Mouse (Mus musculus) embryonic facial prominence, embryonic 12.5 days (tissue): ENCODE results near the gene Cacnb1. TPM values are rescaled to one million over a fixed set of nuclear protein-coding genes. Genes with fewer than 3 reads are reported as not detected.
A peak's percentile ranks its signal among the peaks of the same experiment; 100 is the strongest.

ENCODE experiments used
- ATAC-seq: fragments of 200-750 bp; cut with Nextera tagmentation; 2 replicates; pipeline ENCODE4 v1.8.0; 2017; ENCODE audit not compliant: insufficient number of reproducible peaks, insufficient read depth, low FRiP score, low TSS enrichment
- H3K27ac ChIP-seq: fragments of 300-500 bp; sonication (generic); 2 replicates; pipeline ENCODE4 v1.5.1; 2016; ENCODE audit warnings: mild to moderate bottlenecking
- H3K27me3 ChIP-seq: fragments of 300-500 bp; sonication (generic); 2 replicates; pipeline ENCODE4 v1.6.1; 2016; ENCODE audit warnings: mild to moderate bottlenecking, moderate library complexity
- H3K36me3 ChIP-seq: fragments of 300-500 bp; sonication (generic); 2 replicates; pipeline ENCODE4 v1.6.1; 2016; ENCODE audit warnings: mild to moderate bottlenecking
- H3K4me1 ChIP-seq: fragments of 300-500 bp; sonication (generic); 2 replicates; pipeline ENCODE4 v1.6.1; 2016
- H3K4me2 ChIP-seq: fragments of 300-500 bp; sonication (generic); replicated peaks from 2 replicates; pipeline ENCODE4 v1.6.1; 2016; ENCODE audit warnings: mild to moderate bottlenecking, moderate library complexity
- H3K4me3 ChIP-seq: fragments of 300-500 bp; sonication (generic); 2 replicates; pipeline ENCODE4 v1.5.1; 2016; ENCODE audit warnings: mild to moderate bottlenecking
- H3K9ac ChIP-seq: fragments of 300-500 bp; sonication (generic); 2 replicates; pipeline ENCODE4 v1.6.1; 2016; ENCODE audit warnings: mild to moderate bottlenecking, moderate library complexity
- H3K9me3 ChIP-seq: fragments of 300-500 bp; sonication (generic); 2 replicates; pipeline ENCODE4 v1.6.1; 2016; ENCODE audit warnings: mild to moderate bottlenecking, moderate library complexity
- WGBS: fragments of 180-500 bp; shearing (Covaris S2); methylation state at CpG from one replicate; pipeline ENCODE4 v1.1.7; 2016; 5-methylcytosine and 5-hydroxymethylcytosine counted together
- polyA plus RNA-seq: library from polyadenylated mRNA; unstranded; fragments of >200 nt; fragmentation: Nextera tagmentation; extraction: Ambion mirVana; gene quantifications from 2 replicates; pipeline ENCODE4 v1.2.1, GENCODE M21; 2016

The Cacnb1 gene
- polyA plus RNA-seq, 1 experiment from 2014 or later = 16.6 TPM

- H3K27ac ChIP-seq = no peak overlapping the region
- H3K27me3 ChIP-seq = peaks cover 35% of the 10 kb centered on the region
- no peaks in the 10 kb centered on the region for H3K36me3 ChIP-seq
- no peak overlapping the region for H3K4me2 ChIP-seq
- H3K4me3 ChIP-seq = no peak overlapping the region
- H3K9me3 ChIP-seq = no peaks in the 10 kb centered on the region
- H3K4me1 ChIP-seq = peaks cover 14% of the 10 kb centered on the region
- no peak overlapping the region for H3K9ac ChIP-seq
- ATAC-seq = no peak
- WGBS = 90% methylated on average over 3 of the region's 3 CpGs
Observed at GRCm38 (mm10) chr11:97983506-97983905, 39.3 kb downstream of the Cacnb1 start.

DNA sequence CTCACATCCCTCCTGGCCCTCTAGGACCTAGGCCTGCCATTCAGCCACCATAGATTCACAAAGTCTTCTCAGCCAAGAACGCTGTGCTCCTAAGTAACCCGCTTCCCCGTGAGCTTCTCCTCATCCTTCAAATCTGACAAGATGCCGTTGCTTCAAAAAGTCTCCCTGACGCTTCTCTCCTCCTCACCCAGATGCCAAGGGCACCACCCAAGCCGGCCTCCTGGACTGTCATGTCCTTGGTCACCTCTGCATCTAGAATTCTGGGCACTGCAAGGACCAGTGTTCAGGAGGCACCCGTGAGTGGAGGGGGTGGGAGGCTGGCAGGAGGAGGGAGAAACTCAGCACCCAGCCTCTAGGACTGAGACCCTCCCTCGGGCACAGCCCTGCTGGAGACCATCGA, 40.1 kb downstream of the Cacnb1 start:
- ATAC-seq = no peak
- Histone ChIP-seq H3K4me3 (no peak overlapping the region), H3K4me2 (no peak overlapping the region), H3K36me3 (no peaks in the 10 kb centered on the region), H3K9ac (no peak overlapping the region), H3K4me1 (peaks cover 14% of the 10 kb centered on the region), H3K27me3 (peaks cover 35% of the 10 kb centered on the region), H3K9me3 (no peaks in the 10 kb centered on the region), H3K27ac (no peak overlapping the region)
- WGBS = 91% methylated on average over 9 of the region's 9 CpGs

DNA sequence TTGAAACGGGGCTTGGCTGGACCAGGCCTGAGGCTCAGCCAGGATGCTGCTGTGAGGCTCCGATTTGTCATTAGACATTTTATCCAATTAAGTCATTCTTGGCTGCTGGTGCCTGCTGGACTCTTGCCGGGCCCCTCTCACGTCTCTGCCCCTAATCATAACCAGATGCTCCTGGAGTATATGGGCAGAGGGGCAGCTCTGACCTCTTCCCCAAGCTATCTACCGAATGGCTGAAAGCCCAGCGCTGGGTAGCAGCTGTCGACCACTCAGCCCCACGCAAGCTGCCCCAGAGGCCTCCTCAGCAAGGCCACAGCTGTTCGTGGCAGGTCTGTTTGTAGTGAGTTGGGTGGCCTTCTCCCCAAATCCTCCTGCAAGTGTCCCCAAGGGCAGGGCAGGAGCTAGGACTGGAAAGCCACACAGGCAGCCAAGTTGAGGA, 42.3 kb downstream of the Cacnb1 start:
- H3K27ac ChIP-seq = peak overlapping the region; percentile 19; the same call in 1 of the 2 replicates
- no peaks in the 10 kb centered on the region for H3K9me3 ChIP-seq
- H3K4me1 ChIP-seq = peaks cover 14% of the 10 kb centered on the region
- no peaks in the 10 kb centered on the region for H3K36me3 ChIP-seq
- H3K4me3 ChIP-seq = no peak overlapping the region
- H3K27me3 ChIP-seq = peaks cover 18% of the 10 kb centered on the region
- ATAC-seq = no peak
- H3K9ac ChIP-seq = no peak overlapping the region
- no peak overlapping the region; the same call in 1 of the 2 replicates for H3K4me2 ChIP-seq
- 18% methylated on average over 9 of the region's 9 CpGs for WGBS

DNA sequence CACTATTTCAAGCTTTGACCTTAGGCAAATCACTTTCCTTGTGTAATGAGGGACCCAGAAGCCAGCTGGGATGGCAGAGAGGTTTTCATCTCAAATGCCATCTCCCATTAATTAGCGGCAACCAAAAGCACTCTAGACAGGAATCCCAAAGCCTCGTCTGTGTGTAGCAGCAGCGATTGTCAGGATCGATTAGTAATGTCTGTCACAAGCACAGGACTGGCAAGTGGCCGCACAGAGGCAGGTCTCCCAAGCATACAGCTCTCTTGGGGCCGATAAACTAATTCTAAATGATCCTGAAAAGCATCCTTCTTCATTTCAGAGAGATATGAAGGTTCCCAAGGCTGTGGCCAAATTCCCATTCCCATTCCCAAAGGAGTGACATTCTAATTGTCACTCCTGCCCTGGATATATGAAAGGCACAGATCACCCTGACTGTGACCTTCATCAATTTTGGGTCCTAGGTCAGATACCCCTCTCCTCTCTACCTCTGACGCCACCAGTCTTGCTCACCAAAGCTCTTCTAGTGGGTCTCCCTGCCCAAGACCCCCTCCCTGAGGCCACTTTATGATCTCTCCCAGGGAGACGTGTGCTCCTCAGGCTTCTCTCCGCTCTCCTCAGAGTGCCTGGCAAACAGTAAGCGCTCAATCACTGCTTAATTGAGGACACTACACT, 42.9 kb downstream of the Cacnb1 start:
- no peak overlapping the region for H3K9ac ChIP-seq
- no peaks in the 10 kb centered on the region for H3K9me3 ChIP-seq
- no peak for ATAC-seq
- no peaks in the 10 kb centered on the region for H3K36me3 ChIP-seq
- H3K27me3 ChIP-seq = peaks cover 12% of the 10 kb centered on the region
- H3K4me2 ChIP-seq = no peak overlapping the region
- 0 out of 2 replicates have a peak overlapping the region, but pooled peaks have one; percentile 4 for H3K27ac ChIP-seq
- WGBS = 52% methylated on average over 10 of the region's 10 CpGs
- H3K4me1 ChIP-seq = peaks cover 14% of the 10 kb centered on the region
- no peak overlapping the region for H3K4me3 ChIP-seq

DNA sequence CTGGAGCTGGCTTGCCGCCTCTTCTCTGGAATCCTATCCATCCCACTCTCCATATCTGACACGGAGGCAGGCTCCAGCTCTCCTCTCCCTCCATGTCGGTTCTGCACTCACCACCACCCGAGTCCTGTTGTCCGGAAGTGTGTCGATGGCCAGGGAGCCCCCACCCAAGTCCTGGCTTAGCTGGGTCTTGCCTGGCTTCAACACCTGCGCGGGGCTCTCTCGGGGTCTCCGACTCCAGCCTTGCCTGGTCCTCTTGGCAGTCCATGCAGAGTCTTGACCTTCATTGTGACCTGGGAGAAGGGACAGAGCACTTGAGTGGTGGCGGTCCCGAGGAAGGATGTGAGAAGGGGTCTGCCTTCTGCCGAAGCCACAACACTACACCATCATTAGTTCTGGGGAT, 44.4 kb downstream of the Cacnb1 start:
- no peaks in the 10 kb centered on the region for H3K36me3 ChIP-seq
- H3K27me3 ChIP-seq = no peaks in the 10 kb centered on the region
- ATAC-seq = no peak
- H3K4me2 ChIP-seq = no peak overlapping the region
- WGBS = 90% methylated on average over 13 of the region's 13 CpGs
- no peak overlapping the region for H3K27ac ChIP-seq
- no peak overlapping the region for H3K4me3 ChIP-seq
- H3K4me1 ChIP-seq = peaks cover 14% of the 10 kb centered on the region
- H3K9me3 ChIP-seq = no peaks in the 10 kb centered on the region
- no peak overlapping the region for H3K9ac ChIP-seq

- Histone ChIP-seq H3K4me2 (no peak overlapping the region), H3K4me3 (no peak overlapping the region), H3K27ac (no peak overlapping the region), H3K9ac (no peak overlapping the region), H3K9me3 (no peaks in the 10 kb centered on the region), H3K36me3 (no peaks in the 10 kb centered on the region), H3K27me3 (no peaks in the 10 kb centered on the region), H3K4me1 (peaks cover 14% of the 10 kb centered on the region)
- whole genome bisulfite sequencing = 77% methylated on average over 5 of the region's 5 CpGs
- no peak for ATAC-seq
Observed at GRCm38 (mm10) chr11:97977797-97978196, 45.0 kb downstream of the Cacnb1 start.

GRCm38 (mm10) chr11:97974746-97975145, 48.1 kb downstream of the Cacnb1 start:
- ATAC-seq = no peak
- H3K4me3 ChIP-seq = no peak overlapping the region

DNA sequence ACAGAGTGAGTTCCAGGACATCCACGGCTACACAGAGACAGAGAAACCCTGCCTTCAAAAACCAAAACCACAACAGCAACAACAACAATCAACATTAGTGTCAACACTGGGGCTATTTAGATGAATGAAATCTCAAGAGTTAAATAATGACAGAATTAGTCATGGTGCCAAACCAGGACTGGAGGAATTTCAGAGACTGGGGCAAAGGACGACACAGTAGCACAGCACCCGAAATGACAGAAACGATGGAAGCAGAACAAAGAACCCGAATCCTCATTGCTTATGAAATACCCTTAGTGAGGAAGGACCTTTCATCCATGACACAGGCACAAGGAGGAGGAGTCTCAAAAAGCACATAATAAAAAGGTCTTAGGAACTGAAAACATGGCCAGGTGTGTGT, 48.7 kb downstream of the Cacnb1 start:
- no peak for ATAC-seq
- no peaks in the 10 kb centered on the region for H3K36me3 ChIP-seq
- H3K27ac ChIP-seq = no peak overlapping the region
- no peak overlapping the region for H3K4me3 ChIP-seq
- no peaks in the 10 kb centered on the region for H3K4me1 ChIP-seq
- H3K9ac ChIP-seq = no peak overlapping the region
- no peaks in the 10 kb centered on the region for H3K27me3 ChIP-seq
- 84% methylated on average over 5 of the region's 5 CpGs for WGBS
- H3K4me2 ChIP-seq = no peak overlapping the region
- H3K9me3 ChIP-seq = no peaks in the 10 kb centered on the region

More at GRCm38 (mm10) chr11:97974746-97975145, 48.1 kb downstream of the Cacnb1 start:
- H3K9me3 ChIP-seq = no peaks in the 10 kb centered on the region
- H3K9ac ChIP-seq = no peak overlapping the region
- H3K4me1 ChIP-seq = no peaks in the 10 kb centered on the region
- no peaks in the 10 kb centered on the region for H3K27me3 ChIP-seq
- no peak overlapping the region for H3K4me2 ChIP-seq
- WGBS = 84% methylated on average over 5 of the region's 5 CpGs
- H3K36me3 ChIP-seq = no peaks in the 10 kb centered on the region
- no peak overlapping the region for H3K27ac ChIP-seq

DNA sequence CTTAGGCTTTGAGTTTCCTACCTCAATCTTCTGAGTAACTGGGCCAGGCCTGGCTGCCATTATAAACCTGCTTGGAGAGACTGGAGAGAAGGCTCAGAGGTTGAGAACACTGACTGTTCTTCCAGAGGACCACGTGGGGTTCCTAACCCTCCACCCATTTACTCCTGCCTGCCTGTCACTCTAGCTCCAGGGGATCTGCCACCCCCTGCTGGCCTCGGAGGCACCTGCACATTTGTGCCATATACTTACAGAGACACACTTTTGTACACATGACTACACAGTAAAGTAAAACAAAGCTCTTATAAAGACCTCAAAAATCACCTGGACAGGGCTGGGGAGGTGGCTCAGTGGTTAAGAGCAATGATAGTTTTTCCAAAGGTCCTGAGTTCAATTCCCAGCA, 50.4 kb downstream of the Cacnb1 start:
- no peaks in the 10 kb centered on the region for H3K27me3 ChIP-seq
- no peak overlapping the region for H3K9ac ChIP-seq
- no peaks in the 10 kb centered on the region for H3K4me1 ChIP-seq
- H3K9me3 ChIP-seq = no peaks in the 10 kb centered on the region
- ATAC-seq = no peak
- no peak overlapping the region for H3K27ac ChIP-seq
- no peaks in the 10 kb centered on the region for H3K36me3 ChIP-seq
- 58% methylated on average over 2 of the region's 2 CpGs for WGBS
- no peak overlapping the region for H3K4me3 ChIP-seq
- no peak overlapping the region for H3K4me2 ChIP-seq

DNA sequence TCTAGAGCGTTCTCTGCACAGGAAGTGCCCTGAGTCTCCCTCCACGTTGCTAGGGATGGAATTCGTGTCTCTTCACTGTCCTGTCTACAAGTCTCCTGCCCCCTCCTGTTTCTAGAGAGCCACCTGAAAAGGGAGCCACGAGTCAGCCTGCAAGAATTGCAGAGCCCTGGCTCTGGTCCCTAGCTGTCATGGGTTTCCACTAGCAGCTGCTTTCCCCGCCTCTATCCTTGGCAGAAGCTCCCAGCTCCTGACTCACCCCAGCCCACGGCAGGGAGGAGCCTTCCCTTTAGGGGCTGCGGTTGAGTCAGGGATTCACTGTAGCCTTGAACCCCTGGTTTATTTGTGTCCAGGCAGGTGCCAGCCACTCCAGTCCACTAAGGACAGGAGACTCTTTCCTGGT, 51.6 kb downstream of the Cacnb1 start:
- ATAC-seq = no peak
- WGBS = 32% methylated on average over 7 of the region's 7 CpGs
- H3K4me1 ChIP-seq = 0 out of 2 replicates have a peak, but pooled peaks cover 6% of the 10 kb centered on the region
- no peaks in the 10 kb centered on the region for H3K27me3 ChIP-seq
- no peaks in the 10 kb centered on the region for H3K9me3 ChIP-seq
- H3K4me2 ChIP-seq = no peak overlapping the region
- no peak overlapping the region for H3K27ac ChIP-seq
- no peak overlapping the region for H3K4me3 ChIP-seq
- H3K9ac ChIP-seq = no peak overlapping the region
- no peaks in the 10 kb centered on the region for H3K36me3 ChIP-seq

GRCm38 (mm10) chr11:97970771-97971170, 52.1 kb downstream of the Cacnb1 start:
- Histone ChIP-seq H3K27me3 (no peaks in the 10 kb centered on the region), H3K27ac (no peak overlapping the region), H3K4me3 (no peak overlapping the region), H3K36me3 (no peaks in the 10 kb centered on the region), H3K9ac (no peak overlapping the region), H3K4me2 (no peak overlapping the region), H3K4me1 (0 out of 2 replicates have a peak, but pooled peaks cover 6% of the 10 kb centered on the region), H3K9me3 (no peaks in the 10 kb centered on the region)
- ATAC-seq = no peak
- 89% methylated on average over 7 of the region's 7 CpGs for WGBS

GRCm38 (mm10) chr11:97968385-97968784, 54.4 kb downstream of the Cacnb1 start:
- H3K4me1 ChIP-seq = 0 out of 2 replicates have a peak, but pooled peaks cover 6% of the 10 kb centered on the region
- H3K27ac ChIP-seq = no peak overlapping the region
- H3K9ac ChIP-seq = no peak overlapping the region
- no peaks in the 10 kb centered on the region for H3K9me3 ChIP-seq
- no peaks in the 10 kb centered on the region for H3K27me3 ChIP-seq
- ATAC-seq = no peak
- H3K4me2 ChIP-seq = no peak overlapping the region
- H3K36me3 ChIP-seq = no peaks in the 10 kb centered on the region
- 83% methylated on average over 5 of the region's 5 CpGs for WGBS
- no peak overlapping the region for H3K4me3 ChIP-seq
